Mouse (Mus musculus): ENCODE measurements around the gene Gipc3. TPM values are rescaled to one million over a fixed set of nuclear protein-coding genes. Genes with fewer than 3 reads are reported as not detected.
A peak's percentile ranks its signal among the peaks of the same experiment; 100 is the strongest.

Gipc3 gene
- polyA plus RNA-seq, 1 experiment, result 4.1 TPM

DNA sequence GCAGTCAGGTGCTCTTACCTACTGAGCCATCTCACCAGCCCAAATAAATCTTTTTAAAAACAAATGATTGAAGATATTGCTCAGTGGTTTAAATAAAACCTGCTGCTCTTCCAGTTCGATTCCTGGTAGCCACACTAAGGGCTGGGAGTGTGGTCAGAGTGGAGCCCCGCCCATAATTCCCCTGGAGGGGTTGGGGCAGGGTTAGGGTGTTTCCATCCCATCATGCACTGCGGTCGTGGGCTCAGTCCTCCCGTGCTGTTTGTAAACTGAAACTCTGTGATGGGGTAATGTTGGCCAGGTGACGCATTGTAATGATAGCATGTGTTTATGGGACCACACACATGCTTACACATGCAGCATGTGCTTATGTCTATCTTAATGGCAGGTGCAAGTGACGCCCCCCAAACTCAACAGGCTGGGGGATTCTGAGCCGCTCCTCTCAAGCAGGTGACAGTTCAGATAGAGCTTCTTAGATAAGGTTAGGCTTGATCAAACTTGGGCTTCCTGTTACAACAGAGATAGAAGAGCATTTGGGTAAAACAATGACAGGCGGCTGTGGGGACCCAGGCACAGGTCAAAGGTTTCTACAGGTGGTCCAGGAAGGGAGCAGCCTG is 8.7 kb upstream of the Gipc3 start:
- TF ChIP-seq POLR2A (IDR thresholded peaks at IDR 0.05; ENCODE audit: control insufficient read depth, low read depth, low read length), result no peak
- no peak for TF ChIP-seq CTCF (IDR thresholded peaks at IDR 0.05; ENCODE audit: control insufficient read depth, insufficient read depth, insufficient replicate concordance, low read depth, low read length)
- no peaks in the 10 kb centered on the region for H3K27me3 ChIP-seq (ENCODE audit: control insufficient read depth, insufficient read depth, low read length)
- H3K4me3 ChIP-seq (ENCODE audit: control insufficient read depth, low read depth, low read length), result no peak overlapping the region
- H3K27ac ChIP-seq (ENCODE audit: control insufficient read depth, insufficient read depth, low read depth, low read length), result no peak overlapping the region
- no peaks in the 10 kb centered on the region for H3K36me3 ChIP-seq (ENCODE audit: control insufficient read depth, insufficient read depth, low read length)
- H3K4me1 ChIP-seq (ENCODE audit: control insufficient read depth, insufficient read depth, low read length), result peaks cover 38% of the 10 kb centered on the region

DNA sequence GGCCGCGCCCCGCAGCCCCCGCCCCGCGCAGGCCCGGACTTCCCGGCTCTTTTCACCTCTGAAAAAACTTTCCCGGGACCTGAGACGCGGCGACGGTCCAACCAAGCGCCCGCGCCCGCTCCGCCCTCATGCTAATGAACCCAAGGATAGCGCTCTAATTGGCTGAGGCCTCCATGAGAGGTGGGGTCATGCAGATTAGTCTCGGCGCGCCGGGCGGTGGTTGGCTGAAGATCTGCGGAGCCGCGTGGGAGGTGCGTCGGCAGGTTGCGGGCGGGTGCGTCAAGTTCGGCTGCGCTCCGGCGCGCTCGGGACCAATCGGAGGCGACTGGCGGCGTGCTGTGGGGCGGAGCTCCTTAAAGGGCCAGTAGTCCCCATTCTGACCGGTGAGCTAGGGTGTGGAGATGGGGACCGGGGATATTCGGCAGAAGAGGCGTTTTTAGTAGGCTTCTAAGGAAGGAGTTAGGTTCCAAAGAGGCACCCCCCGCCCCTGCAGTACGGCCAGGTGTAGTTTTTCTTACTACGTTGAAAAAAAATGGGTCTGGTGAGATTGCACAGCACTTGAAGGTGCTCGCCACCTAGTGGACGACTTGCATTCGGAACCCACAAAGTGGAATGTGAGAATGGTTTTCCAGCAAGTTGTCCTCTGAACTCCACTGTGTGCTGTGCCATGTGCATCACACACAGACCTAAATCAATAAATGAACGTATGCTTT is 7.4 kb upstream of the Gipc3 start, which contains the start of gene Hmg20b:
Hmg20b (minus strand) TSS at position 130 of the 713 bp plus-strand sequence.
- Histone ChIP-seq H3K27ac (ENCODE audit: control insufficient read depth, insufficient read depth, low read depth, low read length) (peak within 1 kb of the TSS; percentile 22; the same call in 1 of the 2 replicates), H3K36me3 (ENCODE audit: control insufficient read depth, insufficient read depth, low read length) (no peaks in the 10 kb centered on the region), H3K4me1 (ENCODE audit: control insufficient read depth, insufficient read depth, low read length) (peaks cover 36% of the 10 kb centered on the region), H3K4me3 (ENCODE audit: control insufficient read depth, low read depth, low read length) (peak within 1 kb of the TSS; percentile 83), H3K27me3 (ENCODE audit: control insufficient read depth, insufficient read depth, low read length) (no peaks in the 10 kb centered on the region)
- TF ChIP-seq POLR2A (IDR thresholded peaks at IDR 0.05; ENCODE audit: control insufficient read depth, low read depth, low read length) (no peak), CTCF (IDR thresholded peaks at IDR 0.05; ENCODE audit: control insufficient read depth, insufficient read depth, insufficient replicate concordance, low read depth, low read length) (peak; percentile 59)

DNA sequence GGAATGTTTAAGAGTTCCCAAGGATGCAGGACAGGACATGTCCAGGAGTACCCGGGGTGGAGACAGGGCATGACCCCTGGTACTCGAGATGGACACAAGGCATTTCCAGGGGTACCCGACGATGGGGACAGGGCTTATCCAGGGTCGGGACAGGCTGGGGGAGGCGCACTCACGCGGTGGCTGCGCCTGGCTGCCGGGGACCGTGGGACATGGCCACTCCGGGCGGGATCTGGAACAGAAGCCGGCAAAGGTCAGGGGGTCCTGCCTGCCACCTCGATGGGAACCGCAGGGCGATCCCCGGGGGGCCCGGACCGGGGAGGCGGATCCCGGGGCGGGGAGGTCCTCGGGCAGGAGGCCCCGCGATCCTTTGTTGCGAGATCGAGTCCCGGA is 6.9 kb upstream of the Gipc3 start:
- no peak overlapping the region for H3K27ac ChIP-seq (ENCODE audit: control insufficient read depth, insufficient read depth, low read depth, low read length)
- peak overlapping the region; percentile 83 for H3K4me3 ChIP-seq (ENCODE audit: control insufficient read depth, low read depth, low read length)
- H3K27me3 ChIP-seq (ENCODE audit: control insufficient read depth, insufficient read depth, low read length), result no peaks in the 10 kb centered on the region
- peaks cover 34% of the 10 kb centered on the region for H3K4me1 ChIP-seq (ENCODE audit: control insufficient read depth, insufficient read depth, low read length)
- no peaks in the 10 kb centered on the region for H3K36me3 ChIP-seq (ENCODE audit: control insufficient read depth, insufficient read depth, low read length)
- TF ChIP-seq POLR2A (IDR thresholded peaks at IDR 0.05; ENCODE audit: control insufficient read depth, low read depth, low read length) (no peak), CTCF (IDR thresholded peaks at IDR 0.05; ENCODE audit: control insufficient read depth, insufficient read depth, insufficient replicate concordance, low read depth, low read length) (no peak)

DNA sequence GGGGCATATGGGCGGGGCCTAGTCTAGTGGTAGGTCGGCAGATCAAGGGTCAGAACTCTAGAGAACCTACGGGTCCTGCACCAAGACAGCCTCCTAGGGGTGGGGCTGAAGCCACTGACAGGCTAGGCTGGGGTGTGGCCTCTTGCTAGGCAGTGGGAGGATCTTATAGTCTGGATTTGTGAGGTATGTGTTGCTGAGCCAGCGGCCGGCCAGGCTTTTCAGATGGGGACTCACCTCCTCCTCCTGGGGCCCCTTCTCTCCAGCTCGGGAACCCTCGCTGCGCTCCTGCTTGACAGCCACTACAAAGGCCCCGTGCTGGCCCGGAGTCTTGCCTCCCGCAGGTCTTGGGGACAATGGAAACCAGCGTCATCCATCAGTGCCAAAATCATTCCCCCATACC is 6.1 kb upstream of the Gipc3 start:
- Histone ChIP-seq H3K27ac (ENCODE audit: control insufficient read depth, insufficient read depth, low read depth, low read length) (no peak overlapping the region), H3K4me1 (ENCODE audit: control insufficient read depth, insufficient read depth, low read length) (peaks cover 32% of the 10 kb centered on the region), H3K27me3 (ENCODE audit: control insufficient read depth, insufficient read depth, low read length) (no peaks in the 10 kb centered on the region), H3K4me3 (ENCODE audit: control insufficient read depth, low read depth, low read length) (no peak overlapping the region), H3K36me3 (ENCODE audit: control insufficient read depth, insufficient read depth, low read length) (no peaks in the 10 kb centered on the region)
- TF ChIP-seq CTCF (IDR thresholded peaks at IDR 0.05; ENCODE audit: control insufficient read depth, insufficient read depth, insufficient replicate concordance, low read depth, low read length) (no peak), POLR2A (IDR thresholded peaks at IDR 0.05; ENCODE audit: control insufficient read depth, low read depth, low read length) (no peak)

DNA sequence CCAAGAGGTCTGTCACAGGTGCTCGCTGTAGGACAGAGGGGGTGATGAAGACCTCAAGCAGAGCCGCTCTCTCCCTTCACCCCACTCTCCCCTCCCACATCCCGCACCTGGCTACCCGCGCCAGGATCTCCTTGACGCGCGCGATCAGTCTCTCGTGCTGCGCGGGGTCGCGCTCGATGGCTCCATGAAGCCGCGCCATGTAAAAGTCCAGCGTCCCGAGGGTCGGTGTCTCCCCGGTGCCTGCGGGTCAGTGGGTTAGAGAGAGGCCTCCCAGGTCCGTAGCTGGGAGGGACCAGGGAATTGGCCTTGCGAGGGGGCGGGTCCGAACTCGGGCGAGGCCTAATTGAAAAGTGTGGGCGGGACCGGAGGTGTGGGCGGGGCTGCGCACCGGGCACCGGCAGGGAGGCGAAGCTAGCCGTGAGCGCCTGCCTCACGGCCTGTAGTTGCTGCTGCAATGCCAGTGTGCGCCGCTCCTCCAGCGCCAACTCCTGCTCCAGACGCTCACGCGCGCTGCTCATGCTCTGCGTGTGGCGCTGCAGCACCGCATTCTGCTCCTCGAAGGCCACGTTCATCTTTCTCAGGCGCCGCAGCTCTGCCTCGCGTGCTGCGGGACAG is 3.5 kb upstream of the Gipc3 start:
- Histone ChIP-seq H3K4me3 (ENCODE audit: control insufficient read depth, low read depth, low read length) (peak overlapping the region; percentile 82), H3K27ac (ENCODE audit: control insufficient read depth, insufficient read depth, low read depth, low read length) (peak overlapping the region; percentile 50), H3K36me3 (ENCODE audit: control insufficient read depth, insufficient read depth, low read length) (no peaks in the 10 kb centered on the region), H3K27me3 (ENCODE audit: control insufficient read depth, insufficient read depth, low read length) (no peaks in the 10 kb centered on the region), H3K4me1 (ENCODE audit: control insufficient read depth, insufficient read depth, low read length) (peaks cover 35% of the 10 kb centered on the region)
- TF ChIP-seq POLR2A (IDR thresholded peaks at IDR 0.05; ENCODE audit: control insufficient read depth, low read depth, low read length) (peak; percentile 79; the same call in 1 of the 2 replicates), CTCF (IDR thresholded peaks at IDR 0.05; ENCODE audit: control insufficient read depth, insufficient read depth, insufficient replicate concordance, low read depth, low read length) (peak; percentile 16; the same call in 1 of the 2 replicates)

DNA sequence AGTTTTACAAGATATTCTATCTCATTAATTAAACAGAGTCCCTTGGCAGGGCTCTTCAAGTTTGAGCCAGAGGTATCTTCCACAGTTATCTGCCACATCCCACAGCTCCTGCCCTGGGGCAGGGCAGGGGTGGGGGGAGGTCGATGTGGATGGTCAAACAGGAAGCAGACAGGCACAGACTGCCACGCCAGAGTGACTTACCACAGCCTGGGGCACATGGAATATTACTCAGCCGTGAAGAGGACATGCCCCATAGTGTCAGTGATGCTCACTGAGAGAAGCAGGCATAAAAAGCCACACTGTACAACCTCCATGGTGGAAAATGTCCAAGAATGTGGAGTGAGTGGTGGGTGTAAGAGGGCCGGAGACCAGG is 2.1 kb upstream of the Gipc3 start:
- H3K36me3 ChIP-seq (ENCODE audit: control insufficient read depth, insufficient read depth, low read length), result no peaks in the 10 kb centered on the region
- peak overlapping the region; percentile 30; the same call in 1 of the 2 replicates for H3K27ac ChIP-seq (ENCODE audit: control insufficient read depth, insufficient read depth, low read depth, low read length)
- no peaks in the 10 kb centered on the region for H3K27me3 ChIP-seq (ENCODE audit: control insufficient read depth, insufficient read depth, low read length)
- no peak overlapping the region for H3K4me3 ChIP-seq (ENCODE audit: control insufficient read depth, low read depth, low read length)
- TF ChIP-seq CTCF (IDR thresholded peaks at IDR 0.05; ENCODE audit: control insufficient read depth, insufficient read depth, insufficient replicate concordance, low read depth, low read length) (no peak), POLR2A (IDR thresholded peaks at IDR 0.05; ENCODE audit: control insufficient read depth, low read depth, low read length) (no peak)
- H3K4me1 ChIP-seq (ENCODE audit: control insufficient read depth, insufficient read depth, low read length), result peaks cover 40% of the 10 kb centered on the region

Data from testis, adult 2 months (tissue).